Mouse (Mus musculus) liver, embryonic 15.5 days (tissue): ENCODE data around the gene Hbs1l. TPM values are rescaled to one million over a fixed set of nuclear protein-coding genes. Genes with fewer than 3 reads are reported as not detected.
A peak's percentile ranks its signal among the peaks of the same experiment; 100 is the strongest.
"Not testable (repeated sequence)": the region's sequence is repeated elsewhere in the genome, so short reads cannot be mapped to it uniquely, and the experiment has no call there.

Experiments used
- ATAC-seq: fragments of 200-750 bp; cut with Nextera tagmentation; 2 replicates; pipeline ENCODE4 v1.8.0; 2017; ENCODE audit warnings: moderate number of reproducible peaks, mild to moderate bottlenecking, moderate library complexity; ENCODE audit not compliant: insufficient read depth
- H3K27ac ChIP-seq: fragments of 300-500 bp; sonication (generic); replicated peaks from 2 replicates; pipeline ENCODE4 v1.5.1; 2015; ENCODE audit warnings: mild to moderate bottlenecking, inconsistent platforms
- H3K27me3 ChIP-seq: fragments of 300-500 bp; sonication (generic); 2 replicates; pipeline ENCODE4 v1.6.1; 2015; ENCODE audit warnings: mild to moderate bottlenecking, inconsistent platforms
- H3K36me3 ChIP-seq: fragments of 300-500 bp; sonication (generic); replicated peaks from 2 replicates; pipeline ENCODE4 v1.6.1; 2015; ENCODE audit warnings: moderate library complexity, mild to moderate bottlenecking, inconsistent platforms
- H3K4me1 ChIP-seq: fragments of 300-500 bp; sonication (generic); replicated peaks from 2 replicates; pipeline ENCODE4 v1.6.1; 2015; ENCODE audit warnings: inconsistent platforms
- H3K4me2 ChIP-seq: fragments of 300-500 bp; sonication (generic); 2 replicates; pipeline ENCODE4 v1.6.1; 2015; ENCODE audit warnings: moderate library complexity, mild to moderate bottlenecking, inconsistent platforms
- H3K4me3 ChIP-seq: fragments of 300-500 bp; sonication (generic); replicated peaks from 2 replicates; pipeline ENCODE4 v1.5.1; 2015; ENCODE audit warnings: mild to moderate bottlenecking, inconsistent platforms
- H3K9ac ChIP-seq: fragments of 300-500 bp; sonication (generic); 2 replicates; pipeline ENCODE4 v1.6.1; 2015; ENCODE audit warnings: moderate library complexity, mild to moderate bottlenecking, inconsistent platforms
- H3K9me3 ChIP-seq: fragments of 300-500 bp; sonication (generic); replicated peaks from 2 replicates; pipeline ENCODE4 v1.6.1; 2016; ENCODE audit warnings: inconsistent platforms
- WGBS: fragments of 180-500 bp; shearing (Covaris S2); methylation state at CpG from one replicate; pipeline ENCODE4 v1.1.7; 2015; ENCODE audit warnings: mixed read lengths; ENCODE audit not compliant: insufficient replicate concordance; 5-methylcytosine and 5-hydroxymethylcytosine counted together
- polyA plus RNA-seq: library from polyadenylated mRNA; unstranded; fragments of >200 nt; fragmentation: Nextera tagmentation; extraction: Ambion mirVana; gene quantifications from 2 replicates; pipeline ENCODE4 v1.2.1, GENCODE M21; 2015

Hbs1l gene
- polyA plus RNA-seq, 1 experiment from 2014 or later: 56.9 TPM

GRCm38 (mm10) chr10:21389075-21389474 is 93.3 kb downstream of the Hbs1l start:
- no peak for ATAC-seq
- Histone ChIP-seq H3K4me2 (no peak overlapping the region), H3K27ac (no peak overlapping the region), H3K27me3 (no peaks in the 10 kb centered on the region), H3K36me3 (0 out of 2 replicates have a peak, but pooled peaks cover 7% of the 10 kb centered on the region), H3K4me3 (no peak overlapping the region), H3K4me1 (peaks cover 8% of the 10 kb centered on the region; the same call in 1 of the 2 replicates), H3K9ac (no peak overlapping the region), H3K9me3 (no peaks in the 10 kb centered on the region)
- WGBS: 79% methylated on average over 11 of the region's 11 CpGs

- Histone ChIP-seq H3K27ac (no peak overlapping the region), H3K4me2 (no peak overlapping the region), H3K4me3 (no peak overlapping the region), H3K4me1 (no peaks in the 10 kb centered on the region), H3K27me3 (no peaks in the 10 kb centered on the region), H3K36me3 (0 out of 2 replicates have a peak, but pooled peaks cover 7% of the 10 kb centered on the region), H3K9me3 (no peaks in the 10 kb centered on the region), H3K9ac (no peak overlapping the region)
- 67% methylated on average over 4 of the region's 4 CpGs for WGBS
- no peak for ATAC-seq
Measured at GRCm38 (mm10) chr10:21390440-21390839, 94.7 kb downstream of the Hbs1l start.

GRCm38 (mm10) chr10:21391286-21391685 is 95.5 kb downstream of the Hbs1l start:
- no peak overlapping the region for H3K27ac ChIP-seq
- no peak overlapping the region for H3K4me3 ChIP-seq
- no peak overlapping the region for H3K4me2 ChIP-seq
- no peaks in the 10 kb centered on the region for H3K9me3 ChIP-seq
- H3K9ac ChIP-seq: no peak overlapping the region
- 60% methylated on average over 4 of the region's 4 CpGs for WGBS
- H3K27me3 ChIP-seq: no peaks in the 10 kb centered on the region
- ATAC-seq: no peak
- H3K4me1 ChIP-seq: no peaks in the 10 kb centered on the region
- H3K36me3 ChIP-seq: 0 out of 2 replicates have a peak, but pooled peaks cover 7% of the 10 kb centered on the region

- no peak for ATAC-seq
- Histone ChIP-seq H3K27ac (no peak overlapping the region), H3K36me3 (0 out of 2 replicates have a peak, but pooled peaks cover 7% of the 10 kb centered on the region)
Measured at GRCm38 (mm10) chr10:21393390-21393789, 97.6 kb downstream of the Hbs1l start.

DNA sequence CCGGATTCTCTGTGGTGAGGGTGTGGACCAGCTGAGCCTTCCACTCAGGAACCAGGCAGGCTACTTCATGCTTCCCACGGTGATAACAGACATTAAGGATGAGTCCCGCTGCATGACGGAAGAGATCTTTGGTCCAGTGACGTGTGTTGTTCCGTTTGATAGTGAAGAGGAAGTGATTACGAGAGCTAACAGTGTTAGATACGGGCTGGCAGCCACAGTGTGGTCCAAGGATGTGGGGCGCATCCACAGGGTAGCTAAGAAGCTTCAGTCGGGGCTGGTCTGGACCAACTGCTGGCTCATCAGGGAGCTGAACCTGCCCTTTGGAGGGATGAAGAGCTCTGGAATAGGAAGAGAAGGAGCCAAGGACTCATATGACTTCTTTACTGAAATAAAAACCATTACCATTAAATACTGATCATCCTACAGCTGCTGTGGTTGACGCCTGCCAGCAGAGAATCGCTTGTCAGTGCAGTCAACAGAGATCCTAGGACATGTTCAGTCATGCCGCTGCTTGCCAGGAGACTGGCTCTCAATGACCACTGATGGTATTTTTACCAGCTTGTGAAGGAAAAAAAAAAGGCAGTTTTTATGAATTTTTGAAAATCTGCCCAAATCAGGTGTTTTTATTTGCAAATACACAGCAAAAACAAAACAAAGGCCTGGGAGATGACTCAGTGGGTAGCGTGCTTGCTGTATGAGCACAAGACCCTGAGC is 99.8 kb downstream of the Hbs1l start:
- H3K4me1 ChIP-seq: no peaks in the 10 kb centered on the region
- no peak overlapping the region for H3K9ac ChIP-seq
- no peaks in the 10 kb centered on the region for H3K9me3 ChIP-seq
- ATAC-seq: peak; percentile 22; the same call in 1 of the 2 replicates
- no peak overlapping the region for H3K4me2 ChIP-seq
- H3K27ac ChIP-seq: no peak overlapping the region
- H3K27me3 ChIP-seq: no peaks in the 10 kb centered on the region
- H3K4me3 ChIP-seq: no peak overlapping the region
- 0 out of 2 replicates have a peak, but pooled peaks cover 7% of the 10 kb centered on the region for H3K36me3 ChIP-seq
- 29% methylated on average over 14 of the region's 14 CpGs for WGBS

More at GRCm38 (mm10) chr10:21393390-21393789, 97.6 kb downstream of the Hbs1l start:
- Histone ChIP-seq H3K27me3 (no peaks in the 10 kb centered on the region), H3K9ac (no peak overlapping the region), H3K4me2 (no peak overlapping the region), H3K4me1 (no peaks in the 10 kb centered on the region), H3K4me3 (no peak overlapping the region), H3K9me3 (no peaks in the 10 kb centered on the region)
- 52% methylated on average over 2 of the region's 2 CpGs for WGBS

- H3K4me2 ChIP-seq, H3K4me3 ChIP-seq, ATAC-seq, H3K36me3 ChIP-seq, H3K9me3 ChIP-seq, H3K27me3 ChIP-seq, H3K4me1 ChIP-seq, H3K9ac ChIP-seq, H3K27ac ChIP-seq: not testable (repeated sequence)
- 60% methylated on average over 6 of the region's 6 CpGs for WGBS
Measured at GRCm38 (mm10) chr10:21398873-21399425, 103.2 kb downstream of the Hbs1l start.

DNA sequence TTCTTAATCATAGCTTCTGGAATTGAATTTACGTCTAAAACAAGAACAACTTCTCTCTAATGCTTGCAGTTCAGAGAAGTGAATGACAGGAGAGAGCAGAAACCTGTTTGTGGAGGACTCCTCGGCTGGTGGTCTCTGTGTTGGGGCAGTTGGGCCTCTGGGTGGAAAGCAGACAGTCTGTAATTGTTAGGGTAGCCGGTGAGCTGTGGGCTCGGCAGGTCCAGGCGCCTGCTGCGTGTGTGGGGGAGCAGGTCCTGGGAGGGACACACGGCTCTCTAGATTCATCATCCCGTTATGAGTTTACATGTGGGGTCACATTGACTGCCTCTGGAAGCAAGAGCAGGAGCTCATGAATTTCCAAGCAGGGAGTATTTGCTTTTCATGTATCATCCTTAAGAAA is 103.8 kb downstream of the Hbs1l start:
- Histone ChIP-seq H3K36me3 (no peaks in the 10 kb centered on the region), H3K4me2 (no peak overlapping the region), H3K9me3 (no peaks in the 10 kb centered on the region), H3K4me1 (no peaks in the 10 kb centered on the region), H3K27ac (no peak overlapping the region), H3K27me3 (no peaks in the 10 kb centered on the region), H3K4me3 (no peak overlapping the region), H3K9ac (no peak overlapping the region)
- 52% methylated on average over 8 of the region's 8 CpGs for WGBS
- ATAC-seq: no peak

DNA sequence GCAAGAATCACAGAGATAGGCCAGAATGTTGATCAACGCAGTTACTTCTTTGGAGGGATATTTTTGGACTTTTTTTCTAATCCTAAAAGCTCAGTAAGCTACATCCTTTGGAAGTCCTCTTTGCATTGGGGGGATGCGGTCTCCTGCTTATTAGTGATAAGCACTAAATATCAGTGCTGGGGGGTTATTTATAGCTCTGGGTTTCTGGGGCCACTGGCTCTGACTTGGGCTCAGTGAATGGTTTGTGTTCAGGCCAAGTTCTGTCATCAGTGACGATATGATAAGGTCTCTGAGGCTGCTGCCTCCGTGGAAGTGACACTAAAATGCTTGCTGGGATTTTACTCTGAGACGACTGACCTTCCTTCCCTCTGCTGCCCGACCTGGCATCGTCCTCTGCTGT is 104.3 kb downstream of the Hbs1l start:
- Histone ChIP-seq H3K27me3 (no peaks in the 10 kb centered on the region), H3K27ac (no peak overlapping the region), H3K9ac (no peak overlapping the region), H3K4me3 (no peak overlapping the region), H3K4me2 (no peak overlapping the region), H3K36me3 (no peaks in the 10 kb centered on the region), H3K4me1 (no peaks in the 10 kb centered on the region), H3K9me3 (no peaks in the 10 kb centered on the region)
- WGBS: 21% methylated on average over 7 of the region's 7 CpGs
- peak; percentile 65 for ATAC-seq

- no peak overlapping the region for H3K9ac ChIP-seq
- no peak overlapping the region for H3K27ac ChIP-seq
- H3K4me1 ChIP-seq: no peaks in the 10 kb centered on the region
- peak; percentile 54; the same call in 1 of the 2 replicates for ATAC-seq
- H3K4me2 ChIP-seq: no peak overlapping the region
- no peaks in the 10 kb centered on the region for H3K36me3 ChIP-seq
- 39% methylated on average over 2 of the region's 2 CpGs for WGBS
- H3K4me3 ChIP-seq: no peak overlapping the region
- H3K9me3 ChIP-seq: no peaks in the 10 kb centered on the region
- H3K27me3 ChIP-seq: no peaks in the 10 kb centered on the region
Measured at GRCm38 (mm10) chr10:21400453-21400852, 104.7 kb downstream of the Hbs1l start.

- no peak overlapping the region for H3K4me3 ChIP-seq
- H3K27ac ChIP-seq: no peak overlapping the region
- no peaks in the 10 kb centered on the region for H3K27me3 ChIP-seq
- ATAC-seq: no peak
- H3K9me3 ChIP-seq: no peaks in the 10 kb centered on the region
- H3K36me3 ChIP-seq: no peaks in the 10 kb centered on the region
- no peaks in the 10 kb centered on the region for H3K4me1 ChIP-seq
- 52% methylated on average over 4 of the region's 4 CpGs for WGBS
- H3K4me2 ChIP-seq: no peak overlapping the region
- no peak overlapping the region for H3K9ac ChIP-seq
Measured at GRCm38 (mm10) chr10:21401259-21401658, 105.5 kb downstream of the Hbs1l start.

DNA sequence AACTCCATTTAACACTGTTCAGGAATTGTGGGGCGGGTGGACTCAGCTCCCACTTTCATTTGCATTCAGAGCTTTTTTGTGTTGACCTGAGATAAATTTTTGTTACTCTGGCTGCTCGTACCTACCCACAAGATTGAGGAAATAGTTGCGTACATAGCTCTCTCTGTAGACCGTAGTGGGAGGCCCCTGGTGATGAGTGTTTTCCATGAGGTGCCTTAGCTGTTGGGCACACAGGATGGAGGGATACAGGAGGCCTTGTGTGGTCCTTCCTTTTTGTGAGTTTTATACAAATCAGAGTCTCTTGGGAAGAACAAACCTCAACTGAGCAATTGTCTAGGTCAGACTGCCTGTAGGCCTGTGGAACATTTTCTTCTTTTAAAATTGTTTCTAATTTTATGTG is 109.0 kb downstream of the Hbs1l start:
- Histone ChIP-seq H3K4me3 (no peak overlapping the region), H3K4me1 (no peaks in the 10 kb centered on the region), H3K36me3 (no peaks in the 10 kb centered on the region), H3K27ac (no peak overlapping the region), H3K4me2 (no peak overlapping the region), H3K27me3 (no peaks in the 10 kb centered on the region), H3K9ac (no peak overlapping the region), H3K9me3 (no peaks in the 10 kb centered on the region)
- ATAC-seq: no peak
- 56% methylated on average over 4 of the region's 4 CpGs for WGBS
